Mouse (Mus musculus): ENCODE data around the gene Prokr2.
"Not testable (repeated sequence)": the region's sequence is repeated elsewhere in the genome, so short reads cannot be mapped to it uniquely, and the experiment has no call there.

Gene Prokr2

GRCm38 (mm10) chr2:132340350-132340749, 44.9 kb downstream of the Prokr2 start:
- no peak for DNase-seq (ENCODE audit: low spot score)

GRCm38 (mm10) chr2:132337202-132337601, 48.0 kb downstream of the Prokr2 start:
- DNase-seq (ENCODE audit: low spot score): no peak

GRCm38 (mm10) chr2:132323541-132323940, 61.7 kb downstream of the Prokr2 start:
- no peak for DNase-seq (ENCODE audit: low spot score)

GRCm38 (mm10) chr2:132320516-132320915, 64.7 kb downstream of the Prokr2 start:
- DNase-seq (ENCODE audit: low spot score): no peak

- DNase-seq (ENCODE audit: low spot score): no peak
Observed at GRCm38 (mm10) chr2:132317178-132317577, 68.1 kb downstream of the Prokr2 start.

- no peak for DNase-seq (ENCODE audit: low spot score)
Observed at GRCm38 (mm10) chr2:132316041-132316808, 69.0 kb downstream of the Prokr2 start.

GRCm38 (mm10) chr2:132314057-132314456, 71.2 kb downstream of the Prokr2 start:
- not testable (repeated sequence) for DNase-seq (ENCODE audit: low spot score)

GRCm38 (mm10) chr2:132313568-132313967, 71.7 kb downstream of the Prokr2 start:
- no peak for DNase-seq (ENCODE audit: low spot score)

GRCm38 (mm10) chr2:132312616-132313015, 72.6 kb downstream of the Prokr2 start:
- no peak for DNase-seq (ENCODE audit: low spot score)

- DNase-seq (ENCODE audit: low spot score): no peak
Observed at GRCm38 (mm10) chr2:132309398-132309930, 75.8 kb downstream of the Prokr2 start.

GRCm38 (mm10) chr2:132308829-132309228, 76.4 kb downstream of the Prokr2 start:
- DNase-seq (ENCODE audit: low spot score): no peak

- no peak for DNase-seq (ENCODE audit: low spot score)
Observed at GRCm38 (mm10) chr2:132307213-132307843, 77.9 kb downstream of the Prokr2 start.

- no peak for DNase-seq (ENCODE audit: low spot score)
Observed at GRCm38 (mm10) chr2:132305988-132306387, 79.3 kb downstream of the Prokr2 start.

GRCm38 (mm10) chr2:132305165-132305564, 80.1 kb downstream of the Prokr2 start:
- DNase-seq (ENCODE audit: low spot score): no peak

GRCm38 (mm10) chr2:132301436-132301835, 83.8 kb downstream of the Prokr2 start:
- DNase-seq (ENCODE audit: low spot score): no peak

GRCm38 (mm10) chr2:132298250-132298649, 87.0 kb downstream of the Prokr2 start:
- DNase-seq (ENCODE audit: low spot score): no peak

- DNase-seq (ENCODE audit: low spot score): no peak
Observed at GRCm38 (mm10) chr2:132293694-132294450, 91.4 kb downstream of the Prokr2 start.

GRCm38 (mm10) chr2:132292083-132292482, 93.2 kb downstream of the Prokr2 start:
- DNase-seq (ENCODE audit: low spot score): no peak

GRCm38 (mm10) chr2:132291265-132291664, 94.0 kb downstream of the Prokr2 start:
- DNase-seq (ENCODE audit: low spot score): no peak

GRCm38 (mm10) chr2:132290808-132291207, 94.4 kb downstream of the Prokr2 start:
- no peak for DNase-seq (ENCODE audit: low spot score)

GRCm38 (mm10) chr2:132289213-132289612, 96.0 kb downstream of the Prokr2 start:
- not testable (repeated sequence) for DNase-seq (ENCODE audit: low spot score)
